Mouse (Mus musculus) regulatory T cell (primary cell): Measurements from ENCODE around the gene Slco2a1.

Experiments used
- in situ Hi-C: fragments of 300-600 bp; cut with MboI, MseI; formaldehyde crosslinking; loops from one replicate; pipeline ENCODE4 v1.15.1; 2025; ENCODE audit warnings: high pct_unique_total_duplicates

Gene Slco2a1

DNA sequence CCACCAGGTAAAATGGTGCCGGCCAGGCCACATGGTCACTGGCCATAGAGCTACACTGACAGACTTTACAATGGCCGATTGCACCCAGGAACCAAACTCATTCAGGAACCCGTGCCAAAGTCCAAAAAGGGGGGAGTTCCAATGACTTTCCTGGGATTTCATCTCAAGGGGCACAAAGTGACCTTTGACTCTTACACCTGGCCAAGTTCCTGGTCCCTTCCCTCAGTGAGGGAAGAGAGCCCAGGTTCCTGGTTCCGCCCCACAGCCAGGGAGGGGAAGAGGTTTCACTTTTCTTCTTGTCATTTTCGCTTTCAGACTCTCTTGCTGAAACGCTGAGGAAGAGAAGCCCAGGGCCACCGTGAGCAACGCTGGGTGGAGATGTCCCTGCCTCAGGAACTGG, at the start of gene Slco2a1:
TSS of gene Slco2a1 (plus strand) at position 251 of the 400 bp plus-strand sequence.
- in situ Hi-C loops = no loop called here

DNA sequence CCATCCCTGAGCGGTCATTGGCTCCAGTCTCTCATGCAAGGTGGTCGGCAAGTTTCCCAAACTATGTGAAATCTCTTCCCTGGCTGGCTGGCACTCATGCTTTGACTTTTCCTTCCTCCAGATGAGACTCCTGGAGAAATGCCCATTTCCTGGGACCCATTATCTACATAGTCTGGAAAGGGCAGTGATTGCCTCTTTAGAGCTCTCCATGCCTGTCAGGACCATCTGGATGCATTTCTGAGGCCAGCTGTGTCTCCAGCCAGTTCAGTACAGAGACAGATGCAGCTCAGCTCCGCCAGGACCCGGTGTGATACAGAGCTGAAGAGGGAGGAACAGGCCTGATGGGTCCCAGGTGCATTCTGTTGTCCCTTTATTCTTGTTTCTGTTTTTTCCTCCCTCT, 46.3 kb upstream of the Slco2a1 start:
- in situ Hi-C loops = no loop called here

DNA sequence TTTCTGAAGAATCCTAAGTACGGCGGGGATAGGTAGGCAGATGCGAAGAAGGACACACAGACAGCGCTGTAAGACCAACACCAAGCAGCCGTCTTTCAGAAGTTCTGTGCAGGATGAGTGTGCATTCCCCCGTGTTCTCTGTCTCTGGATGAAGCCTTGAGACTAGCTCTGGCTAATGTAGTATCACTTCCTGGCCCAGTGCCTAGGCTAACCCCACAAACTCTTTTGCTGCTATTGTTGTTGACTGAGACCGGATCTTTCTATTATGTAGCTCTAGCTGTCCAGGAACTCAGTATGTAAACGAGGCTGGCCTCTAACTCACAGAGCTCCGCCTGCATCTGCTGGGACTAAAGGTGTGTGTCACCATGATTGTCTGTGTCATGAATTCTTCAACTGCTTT, 43.6 kb upstream of the Slco2a1 start:
- in situ Hi-C loops = no loop called here

DNA sequence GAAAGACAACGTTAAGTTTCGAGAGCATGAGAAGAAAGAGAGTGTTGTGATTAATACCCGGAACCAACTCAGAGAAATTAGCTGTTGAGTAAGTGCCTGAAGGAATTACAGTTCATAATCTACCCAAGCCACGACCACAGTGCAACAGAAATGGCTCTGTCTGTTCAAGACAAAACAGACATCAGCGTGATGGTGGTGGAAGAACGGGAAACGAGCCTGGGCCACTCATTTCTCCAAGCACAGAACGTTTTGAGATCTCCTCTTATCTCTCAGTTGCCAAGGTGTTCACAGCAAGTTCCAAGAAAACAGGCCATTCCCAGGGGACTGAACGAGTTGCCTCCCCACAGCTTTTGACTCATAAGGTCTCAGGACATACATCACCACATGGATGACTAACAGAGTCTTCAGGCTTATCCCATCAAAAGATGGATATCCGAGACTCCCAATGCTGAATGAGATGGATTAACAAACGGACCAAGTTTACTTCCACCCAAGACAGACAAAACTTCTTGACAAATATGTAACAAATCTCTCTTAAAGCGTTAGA, 42.0 kb upstream of the Slco2a1 start:
- in situ Hi-C loops = no loop called here

DNA sequence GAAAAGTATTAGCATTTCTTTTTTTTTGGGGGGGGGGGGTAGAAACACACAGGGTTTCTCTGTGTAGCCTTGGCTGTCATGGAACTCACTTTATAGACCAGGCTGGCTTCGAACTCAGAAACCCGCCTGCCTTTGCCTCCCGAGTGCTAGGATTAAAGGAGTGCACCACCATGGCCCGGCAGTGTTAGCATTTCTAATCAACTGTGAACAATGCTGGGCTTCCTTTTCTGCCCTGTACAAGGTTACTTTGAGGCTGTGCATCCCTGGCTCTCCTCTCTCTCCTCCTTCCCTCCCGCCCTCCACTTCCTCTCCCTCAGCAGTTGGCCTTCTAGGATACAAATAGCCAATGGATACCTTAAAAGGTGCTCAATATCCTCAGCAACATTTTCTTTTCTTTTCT, 39.8 kb upstream of the Slco2a1 start:
- in situ Hi-C loops = no loop called here

DNA sequence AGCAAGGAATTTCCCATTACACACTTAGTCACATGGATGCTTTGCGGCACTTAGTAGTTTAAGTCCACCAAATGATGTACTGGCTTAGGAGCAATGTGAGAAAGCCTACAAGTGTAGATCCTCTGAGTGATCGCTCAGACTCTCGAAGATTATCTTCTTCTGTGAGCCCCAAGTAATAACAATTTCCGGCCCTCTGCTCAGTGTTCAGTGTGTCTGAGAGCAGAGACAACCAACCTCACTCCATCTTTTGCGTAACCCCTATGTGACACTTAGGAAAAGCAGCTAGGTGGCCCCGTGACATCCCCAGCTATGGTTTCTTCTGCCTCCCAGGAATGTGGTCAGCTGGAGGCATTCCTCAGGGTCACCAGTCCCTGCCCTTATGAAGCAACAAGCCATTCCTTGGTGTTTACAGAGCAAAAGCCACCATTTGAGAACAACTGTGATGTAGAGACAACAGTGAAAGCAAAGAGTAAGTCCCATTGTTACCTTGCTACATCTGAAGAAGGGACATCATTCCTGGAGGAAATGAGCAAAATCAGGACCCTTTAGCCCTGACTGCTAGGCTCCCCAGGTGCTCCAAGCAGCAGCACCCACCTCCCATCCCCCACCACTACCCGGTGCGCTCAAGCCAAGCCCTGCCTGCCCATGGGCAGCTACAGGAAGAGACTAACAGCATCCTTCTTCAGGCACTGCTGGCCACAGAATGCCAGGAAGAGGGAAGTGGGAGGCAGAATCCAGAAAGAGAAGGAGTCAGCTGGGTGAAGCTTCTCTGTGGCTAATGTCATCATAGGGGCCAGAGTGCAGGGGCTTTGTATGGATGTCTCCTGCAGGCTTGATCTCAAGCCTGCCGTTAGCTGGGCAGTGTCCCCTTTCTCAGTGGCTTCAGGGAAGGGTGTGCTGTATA, 37.2 kb upstream of the Slco2a1 start:
- in situ Hi-C loops = no loop called here

DNA sequence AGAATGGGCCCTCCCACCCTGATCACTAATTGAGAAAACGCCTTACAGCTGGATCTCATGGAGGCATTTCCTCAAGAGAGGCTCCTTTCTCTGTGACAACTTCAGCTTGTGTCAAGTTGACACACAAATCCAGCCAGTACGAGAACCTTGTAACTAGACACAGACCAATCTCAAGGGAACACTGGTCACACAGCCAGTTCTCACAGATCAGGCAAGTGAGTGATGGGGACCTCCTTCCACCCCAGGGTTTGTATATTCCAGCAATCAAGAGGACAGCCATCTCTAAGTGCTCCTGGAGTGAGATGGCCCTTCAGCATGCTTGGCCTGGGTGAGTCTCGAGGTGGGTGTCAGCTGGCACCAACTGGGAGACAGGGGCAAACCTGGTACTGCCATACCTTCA, 32.6 kb upstream of the Slco2a1 start:
- in situ Hi-C loops = no loop called here

DNA sequence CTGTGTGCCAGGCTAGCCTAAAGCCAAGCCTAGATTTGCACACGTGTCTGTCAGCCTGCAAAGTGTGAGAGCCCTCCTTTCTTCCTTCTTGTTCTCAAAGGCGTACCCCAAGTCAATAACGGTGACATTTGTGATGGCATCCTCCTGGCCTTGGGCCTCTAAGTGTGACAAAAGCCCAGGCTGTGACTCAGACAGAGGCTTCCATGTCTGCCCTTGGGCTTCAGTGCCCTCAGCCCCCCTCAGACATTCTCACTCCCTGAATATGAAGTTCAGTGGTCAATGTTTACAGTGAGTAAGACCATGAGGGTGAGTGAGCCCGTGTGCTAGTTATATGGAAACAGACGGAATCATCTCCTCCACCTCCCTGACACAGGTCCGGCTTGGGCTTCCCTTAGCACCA, 29.8 kb upstream of the Slco2a1 start:
- in situ Hi-C loops = no loop called here

DNA sequence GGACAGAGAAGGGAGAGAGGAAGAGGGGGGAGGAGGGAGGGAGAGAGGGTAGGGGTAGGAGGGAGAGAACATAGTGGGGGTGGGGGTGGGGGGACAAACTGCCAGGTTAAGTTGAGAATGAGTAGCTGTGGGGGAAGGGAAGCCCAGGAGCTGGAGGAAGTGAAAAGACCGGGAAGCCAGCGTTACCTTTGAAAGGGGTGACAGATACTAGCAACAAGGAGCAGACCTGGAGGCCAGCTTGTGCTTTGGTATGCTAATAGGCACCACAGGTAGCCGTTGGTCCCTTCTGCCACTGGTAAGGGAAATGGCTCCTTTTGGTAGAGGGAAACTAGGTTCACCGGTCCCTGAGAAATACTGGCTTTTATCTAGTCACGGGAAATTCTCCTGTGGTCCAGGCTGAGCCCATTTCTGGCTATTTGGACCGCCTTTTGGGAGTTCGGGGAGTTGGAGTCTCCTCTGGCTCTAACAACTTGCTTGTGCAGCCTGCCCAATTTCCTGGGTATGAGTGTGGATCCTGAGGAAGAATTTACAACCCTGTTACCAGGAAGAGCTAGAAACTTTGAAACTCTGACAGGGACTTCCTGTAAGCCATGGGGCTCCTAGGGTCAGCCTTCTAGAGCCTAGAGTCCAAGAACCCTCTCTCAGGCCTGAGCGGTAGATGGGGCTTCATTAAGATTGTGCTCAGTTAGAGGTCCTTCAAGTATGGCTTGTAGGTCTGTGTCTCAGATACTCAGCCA, 27.0 kb upstream of the Slco2a1 start:
- in situ Hi-C loops = no loop called here

DNA sequence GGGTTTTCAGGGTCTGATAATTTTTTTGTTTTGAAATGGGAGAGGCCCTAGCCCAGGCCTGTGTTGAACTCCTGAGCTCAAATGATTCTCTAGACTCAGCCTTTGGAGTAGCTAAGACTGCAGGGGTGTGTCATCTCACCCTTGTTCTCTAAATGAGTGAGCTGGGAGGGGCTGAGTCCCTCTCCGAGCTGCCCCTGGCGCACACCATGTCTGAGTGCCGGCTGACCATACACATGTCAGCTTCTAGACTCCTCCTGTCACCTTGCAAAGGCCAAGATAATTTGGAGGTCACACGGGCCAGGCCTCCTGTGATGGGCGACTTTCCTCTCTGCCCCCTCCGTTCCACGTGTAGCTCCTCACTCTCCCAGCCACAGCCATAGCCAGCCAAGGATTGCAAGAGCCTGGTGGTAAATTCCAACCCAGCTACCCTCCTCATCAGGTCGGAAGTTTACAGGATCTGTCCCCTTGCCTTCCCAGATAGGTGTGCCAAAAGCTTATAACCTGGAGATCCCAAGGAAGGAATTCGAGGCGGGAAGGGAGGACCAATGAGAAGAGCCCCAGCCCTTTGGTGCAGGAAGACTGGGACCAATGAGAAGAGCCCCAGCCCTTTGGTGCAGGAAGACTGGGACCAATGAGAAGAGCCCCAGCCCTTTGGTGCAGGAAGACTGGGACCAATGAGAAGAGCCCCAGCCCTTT, 26.3 kb upstream of the Slco2a1 start:
- in situ Hi-C loops = no loop called here

DNA sequence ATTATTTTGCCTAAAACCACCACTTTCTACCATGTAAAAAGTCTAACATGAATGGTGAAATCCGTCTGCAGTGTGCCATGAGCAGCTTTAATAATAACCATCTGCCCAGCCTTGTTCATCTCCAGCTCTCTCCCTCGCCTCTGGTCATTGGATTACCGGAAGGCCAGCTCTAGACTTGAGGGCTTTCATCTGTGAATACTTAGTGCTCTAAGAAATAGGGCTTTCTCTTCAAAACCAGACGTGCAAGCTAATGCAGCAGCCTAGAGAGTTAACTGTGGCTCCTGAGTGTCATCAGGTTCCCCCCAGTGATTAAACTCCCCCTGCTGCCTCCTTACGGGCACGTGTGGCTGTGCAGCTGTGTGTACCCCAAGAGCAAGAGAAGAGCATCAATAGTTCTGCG, 25.2 kb upstream of the Slco2a1 start:
- in situ Hi-C loops = no loop called here

DNA sequence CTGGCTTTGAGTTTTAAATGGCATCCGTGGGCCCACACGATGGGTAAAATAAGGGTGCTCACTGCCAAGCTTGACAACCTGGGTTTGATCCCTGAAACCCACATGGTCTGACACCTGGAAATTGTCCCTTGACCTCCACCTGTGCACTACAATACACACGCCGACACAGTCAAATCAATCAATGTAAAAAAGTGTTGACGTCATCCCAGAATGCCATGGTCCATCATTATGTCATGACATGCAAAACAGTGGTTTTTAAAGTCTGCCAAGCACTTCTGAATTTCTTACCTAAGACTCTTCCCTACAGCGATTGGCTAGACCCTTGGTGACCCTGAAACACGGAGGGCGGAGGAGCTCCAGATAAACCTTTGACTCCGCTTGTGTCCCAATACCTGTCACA, 23.9 kb upstream of the Slco2a1 start:
- in situ Hi-C loops = no loop called here

DNA sequence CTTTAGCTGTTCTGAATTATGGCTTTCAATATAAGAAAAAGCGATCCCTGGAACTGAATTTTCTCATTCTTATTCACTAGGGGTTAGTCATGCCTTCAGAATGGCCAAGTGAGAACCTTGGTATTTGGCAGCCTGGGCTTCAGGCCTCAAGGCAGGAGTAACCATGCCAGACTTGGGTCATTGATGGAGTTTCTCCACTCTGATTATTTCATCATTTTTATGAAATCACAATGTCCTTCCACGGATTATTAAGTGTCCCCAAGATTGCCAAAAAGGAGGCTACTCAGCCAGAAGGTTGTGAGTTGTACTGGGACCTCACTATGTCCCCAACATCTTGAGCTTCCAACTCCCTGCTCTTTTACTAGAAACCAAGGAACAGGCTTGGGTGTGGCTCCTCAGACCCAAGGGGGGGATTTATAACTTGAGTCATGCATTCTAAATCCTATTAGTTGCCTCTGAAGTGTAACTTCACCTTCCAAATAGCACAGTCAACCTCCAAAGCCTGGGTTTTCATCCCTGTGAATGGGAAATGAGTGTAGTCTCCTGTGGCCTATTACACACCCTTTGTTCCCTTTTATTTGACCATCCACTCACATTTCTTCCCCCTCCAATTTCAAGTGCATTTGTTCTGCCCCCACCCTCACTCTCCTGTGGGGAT, 16.0 kb upstream of the Slco2a1 start:
- in situ Hi-C loops = no loop called here

DNA sequence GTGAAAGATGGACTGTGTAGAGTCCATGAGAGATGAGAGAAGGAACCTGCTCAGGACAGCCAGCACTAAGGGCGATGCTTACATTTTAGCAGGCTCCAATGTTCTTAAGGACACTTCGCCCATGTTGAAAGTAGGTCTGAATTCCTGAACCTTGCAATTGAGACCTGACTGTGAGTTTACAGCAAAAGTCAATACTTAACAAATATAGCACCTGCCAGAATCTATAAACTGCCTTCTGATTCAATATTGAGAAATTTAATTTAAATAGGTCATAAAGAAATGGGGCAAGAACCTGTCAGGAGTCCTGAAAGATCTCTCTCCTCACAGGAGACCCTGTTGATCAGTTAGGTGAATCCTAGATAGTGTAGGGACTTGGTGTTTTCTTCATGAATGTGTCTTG, 12.6 kb upstream of the Slco2a1 start:
- in situ Hi-C loops = no loop called here

DNA sequence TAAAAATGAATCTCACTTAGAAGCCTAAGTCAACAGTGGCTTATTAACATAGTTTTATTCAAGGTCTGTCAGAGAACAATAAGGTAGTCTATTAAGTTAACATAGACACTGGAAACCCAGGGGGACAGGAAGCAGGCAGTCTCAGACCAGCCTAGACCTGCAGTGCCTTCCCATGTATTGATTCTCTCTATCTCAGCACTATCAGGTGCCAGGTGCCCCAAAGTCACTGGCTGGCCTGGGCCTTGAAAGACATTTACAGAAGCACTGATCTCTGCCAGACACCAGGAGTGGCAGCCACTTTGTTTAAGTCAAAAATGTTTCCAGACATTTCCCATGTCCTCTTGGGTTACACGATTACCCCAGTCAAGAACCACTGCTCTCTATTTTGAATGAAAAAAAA, 11.4 kb upstream of the Slco2a1 start:
- in situ Hi-C loops = no loop called here

DNA sequence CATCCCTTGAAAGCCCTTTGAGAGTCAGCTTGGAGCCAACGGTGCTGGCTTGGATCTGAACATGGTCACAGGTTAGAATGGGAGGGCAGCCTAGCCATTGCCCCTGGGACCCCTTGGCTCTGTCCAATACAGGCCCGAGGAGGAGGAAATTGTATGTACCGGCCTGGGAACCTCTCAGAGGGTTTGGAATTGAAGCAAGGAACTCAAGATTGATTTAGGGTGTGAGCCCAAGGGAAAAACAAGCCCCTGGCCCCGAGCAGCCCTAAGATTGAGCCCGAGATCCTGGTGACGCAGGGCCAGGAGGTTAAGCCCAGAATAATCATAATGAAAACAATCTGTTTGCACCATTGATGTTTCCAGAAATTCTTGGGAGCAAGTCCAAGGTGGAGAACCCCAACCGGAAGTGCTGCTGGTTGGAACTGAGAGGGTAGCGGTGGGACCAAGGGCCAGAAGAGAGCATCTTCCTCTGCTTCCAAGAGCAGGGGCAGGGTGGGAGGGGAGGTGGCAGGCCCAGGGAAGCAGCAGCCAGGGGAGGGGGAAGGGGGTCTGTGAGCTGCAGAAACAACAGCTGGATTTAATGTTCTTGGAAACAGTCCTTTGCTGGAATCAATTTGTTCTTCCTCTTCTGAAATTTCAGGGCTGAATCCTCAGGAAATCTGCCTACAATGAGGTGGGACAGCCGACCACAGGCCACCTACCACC, 10.6 kb upstream of the Slco2a1 start:
- in situ Hi-C loops = no loop called here

DNA sequence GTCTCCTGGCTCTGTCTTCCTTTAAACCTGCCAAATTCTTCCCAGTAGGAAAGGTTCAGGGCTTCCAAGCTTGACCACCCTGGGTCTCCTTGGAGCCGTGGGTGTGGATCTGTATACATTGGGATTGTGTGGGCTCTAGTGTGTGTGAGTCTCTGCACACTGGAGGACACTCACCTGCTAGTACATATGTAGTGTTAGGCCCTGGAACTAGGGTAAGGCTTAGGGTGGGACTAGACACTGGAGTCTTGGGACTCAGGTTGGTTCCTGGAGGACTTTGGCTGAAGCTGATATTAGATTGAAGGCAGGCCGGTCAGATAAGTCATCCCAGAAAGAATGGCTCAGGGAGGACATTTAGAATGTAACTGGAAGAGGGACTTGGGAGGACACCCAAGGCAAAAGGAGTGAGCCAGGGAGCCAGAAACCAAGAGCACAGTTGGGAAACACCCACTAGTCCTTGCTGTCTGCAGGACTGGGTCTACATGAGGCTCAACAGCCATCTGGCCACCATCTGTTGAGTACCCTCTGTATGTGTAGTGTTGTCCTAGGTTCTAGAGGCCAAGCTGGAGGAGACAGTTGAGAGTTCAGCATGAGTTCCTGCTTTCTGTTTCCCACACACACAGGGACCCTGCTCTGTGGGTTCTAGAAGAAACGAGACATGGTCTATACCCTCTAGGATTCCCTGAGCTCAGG, 9.4 kb upstream of the Slco2a1 start:
- in situ Hi-C loops = no loop called here

DNA sequence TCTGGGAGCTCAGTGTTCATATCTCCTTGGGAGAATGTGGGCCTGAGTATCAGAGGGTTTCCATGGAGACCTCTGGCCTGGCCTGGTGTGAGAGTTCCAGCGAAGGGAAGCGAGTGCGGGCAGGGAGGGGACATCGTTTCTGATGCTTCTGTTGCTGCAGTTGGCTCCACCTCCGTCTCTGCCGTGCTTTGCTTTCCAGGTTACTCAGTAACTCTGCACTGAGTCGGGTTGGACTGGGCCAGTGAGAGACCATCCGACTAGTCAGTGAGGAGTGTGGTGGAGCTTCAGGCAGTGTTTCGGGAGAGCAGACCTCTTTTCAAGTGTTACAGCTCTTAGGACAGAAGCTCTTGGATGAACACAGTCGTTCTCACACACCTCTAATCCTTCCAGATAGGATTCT, 8.6 kb upstream of the Slco2a1 start:
- in situ Hi-C loops = no loop called here

DNA sequence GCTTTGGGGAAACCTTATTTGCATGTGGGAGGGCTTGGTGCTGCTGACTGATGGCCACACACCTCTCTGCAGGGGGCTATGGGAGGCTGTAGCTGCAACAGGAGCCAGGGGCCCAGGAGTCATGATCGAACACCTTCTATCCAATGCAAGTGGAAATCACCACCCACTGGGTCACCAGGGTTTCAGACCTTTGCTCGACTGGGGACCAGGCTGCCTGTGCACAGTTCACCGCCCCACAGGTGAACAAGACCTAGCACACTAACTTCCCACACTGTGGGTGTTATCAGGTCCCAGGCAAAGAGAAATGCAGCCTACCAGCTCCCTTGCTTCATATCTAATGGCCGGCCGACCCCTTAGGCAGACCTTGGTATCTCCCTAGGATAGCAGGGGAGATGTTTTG, 8.1 kb upstream of the Slco2a1 start:
- in situ Hi-C loops = no loop called here

DNA sequence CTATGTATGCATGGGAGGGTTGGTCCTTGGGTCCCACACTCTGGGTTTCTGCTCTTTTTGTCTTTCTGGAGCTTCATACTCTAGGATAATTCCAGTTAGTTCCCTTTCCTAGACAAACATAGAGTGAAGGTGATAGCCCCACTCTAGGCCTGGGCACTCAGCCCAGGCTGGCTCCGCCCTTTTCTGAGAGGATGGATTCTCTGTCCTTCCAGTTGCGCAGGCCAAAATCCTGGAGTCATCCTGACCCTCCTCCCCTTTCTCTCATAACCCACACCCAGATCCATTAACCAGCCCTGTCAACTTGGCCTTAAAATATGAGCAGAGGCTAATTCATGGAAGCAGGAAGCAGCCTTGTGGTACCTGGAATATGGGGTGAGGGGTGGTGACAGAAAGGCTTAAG, 6.7 kb upstream of the Slco2a1 start:
- in situ Hi-C loops = no loop called here
